Mouse (Mus musculus): ENCODE data around the gene Klhl4. TPM values are rescaled to one million over a fixed set of nuclear protein-coding genes. Genes with fewer than 3 reads are reported as not detected.

Gene Klhl4
- polyA plus RNA-seq (2015; fragmentation: Nextera tagmentation; extraction: Ambion mirVana): 18.8 and 20.7 TPM in 2 replicates

DNA sequence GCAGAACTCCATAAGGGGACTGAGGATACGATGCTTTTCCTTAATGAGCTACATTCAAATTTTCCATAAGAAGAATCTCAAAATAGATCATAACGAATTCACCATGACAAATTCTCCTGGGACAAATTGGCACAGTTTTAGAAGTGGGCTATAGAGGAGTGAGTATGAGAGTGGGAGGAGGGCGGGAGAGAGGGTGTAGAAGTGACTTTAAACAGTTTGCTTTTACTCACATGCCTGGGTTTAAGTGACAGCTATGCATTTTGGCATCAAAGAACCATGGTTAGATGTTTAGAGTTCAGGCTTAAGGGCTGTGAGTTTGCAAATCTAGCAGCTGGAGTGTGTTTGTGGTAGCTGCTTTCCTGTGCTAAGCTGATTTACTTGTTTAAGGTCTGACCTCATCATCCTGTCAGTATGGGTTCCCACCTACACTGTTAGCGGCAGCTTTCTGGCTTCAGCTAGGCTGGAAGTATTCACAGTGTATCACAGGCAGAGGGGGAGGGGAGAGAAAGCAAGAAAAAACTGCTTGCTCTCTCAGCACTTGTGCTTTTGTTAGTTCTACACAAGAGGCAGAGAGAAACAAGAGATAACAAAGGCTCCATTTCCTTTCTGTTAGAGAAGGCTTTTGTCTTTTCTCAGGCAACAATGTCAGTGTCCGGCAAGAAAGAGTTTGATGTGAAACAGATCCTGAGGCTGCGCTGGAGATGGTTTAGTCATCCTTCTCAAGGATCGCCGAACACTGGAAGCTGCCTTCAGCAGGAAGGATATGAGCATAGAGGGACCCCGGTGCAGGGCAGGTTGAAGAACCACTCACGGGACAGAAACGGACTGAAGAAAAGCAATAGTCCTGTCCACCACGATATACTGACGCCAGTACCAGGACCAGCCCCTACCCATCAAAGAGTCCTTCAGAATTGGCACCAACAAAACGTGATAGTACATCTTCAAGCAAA is at the start of gene Klhl4:
TSS of gene Klhl4 (plus strand) at position 552 of the 950 bp plus-strand sequence.
- Histone ChIP-seq H3K9me3 (no peaks in the 10 kb centered on the region), H3K9ac (no peak within 1 kb of the TSS), H3K4me1 (no peaks in the 10 kb centered on the region), H3K4me2 (peak within 1 kb of the TSS; percentile 35), H3K27ac (peak within 1 kb of the TSS; percentile 44; the same call in 1 of the 2 replicates), H3K4me3 (peak within 1 kb of the TSS; percentile 13), H3K27me3 (no peaks in the 10 kb centered on the region), H3K36me3 (no peaks in the 10 kb centered on the region)
- peak; percentile 57; the same call in 1 of the 2 replicates for ATAC-seq (ENCODE audit: borderline replicate concordance, extremely low read depth, low FRiP score, low TSS enrichment)
- 26% methylated on average over 14 of the region's 14 CpGs for WGBS

DNA sequence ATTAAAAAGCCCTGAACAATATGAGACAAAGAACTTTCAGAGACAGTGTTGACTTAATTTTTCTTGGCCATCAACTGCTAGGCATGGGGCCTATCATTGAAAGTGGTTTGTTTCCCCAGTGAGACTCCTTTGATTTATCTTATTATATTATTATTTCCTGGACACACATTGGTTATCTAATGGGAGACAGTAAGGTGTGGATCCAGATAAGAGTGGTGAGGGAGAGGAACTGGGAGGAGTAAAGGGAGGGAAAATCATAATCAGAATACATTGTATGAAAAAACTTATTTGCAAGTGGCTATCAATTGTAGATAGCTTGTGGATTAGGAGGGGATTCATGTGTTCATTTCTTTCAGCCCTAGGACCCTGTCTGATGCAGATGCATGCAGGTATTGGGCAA is 10.0 kb downstream of the Klhl4 start:
- no peaks in the 10 kb centered on the region for H3K27me3 ChIP-seq
- H3K4me3 ChIP-seq: no peak overlapping the region
- H3K36me3 ChIP-seq: no peaks in the 10 kb centered on the region
- no peaks in the 10 kb centered on the region for H3K9me3 ChIP-seq
- ATAC-seq (ENCODE audit: borderline replicate concordance, extremely low read depth, low FRiP score, low TSS enrichment): no peak
- no peak overlapping the region for H3K9ac ChIP-seq
- H3K4me2 ChIP-seq: no peak overlapping the region
- no peak overlapping the region for H3K27ac ChIP-seq
- H3K4me1 ChIP-seq: no peaks in the 10 kb centered on the region

DNA sequence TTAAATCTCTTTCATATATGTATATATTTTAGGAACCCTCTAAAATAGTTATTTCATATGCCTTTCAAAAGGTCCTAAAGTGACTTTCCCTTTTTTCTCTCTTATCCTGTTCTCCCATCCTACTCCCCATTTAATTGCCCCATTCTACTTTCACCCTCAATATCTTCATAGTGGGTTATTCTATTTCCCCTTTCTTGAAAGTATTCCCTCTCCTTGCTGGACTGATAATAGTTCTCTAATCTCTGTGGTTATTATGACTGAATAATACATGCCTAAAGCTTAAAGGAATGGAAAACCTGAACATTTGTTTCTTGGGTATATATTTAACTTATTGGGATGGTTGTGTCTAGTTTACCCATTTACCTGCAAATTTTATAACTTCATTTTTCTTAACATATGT is 12.6 kb downstream of the Klhl4 start:
- H3K27ac ChIP-seq: no peak overlapping the region
- H3K27me3 ChIP-seq: no peaks in the 10 kb centered on the region
- no peaks in the 10 kb centered on the region for H3K36me3 ChIP-seq
- H3K9ac ChIP-seq: no peak overlapping the region
- no peaks in the 10 kb centered on the region for H3K9me3 ChIP-seq
- H3K4me2 ChIP-seq: no peak overlapping the region
- ATAC-seq (ENCODE audit: borderline replicate concordance, extremely low read depth, low FRiP score, low TSS enrichment): no peak
- H3K4me3 ChIP-seq: no peak overlapping the region
- no peaks in the 10 kb centered on the region for H3K4me1 ChIP-seq

DNA sequence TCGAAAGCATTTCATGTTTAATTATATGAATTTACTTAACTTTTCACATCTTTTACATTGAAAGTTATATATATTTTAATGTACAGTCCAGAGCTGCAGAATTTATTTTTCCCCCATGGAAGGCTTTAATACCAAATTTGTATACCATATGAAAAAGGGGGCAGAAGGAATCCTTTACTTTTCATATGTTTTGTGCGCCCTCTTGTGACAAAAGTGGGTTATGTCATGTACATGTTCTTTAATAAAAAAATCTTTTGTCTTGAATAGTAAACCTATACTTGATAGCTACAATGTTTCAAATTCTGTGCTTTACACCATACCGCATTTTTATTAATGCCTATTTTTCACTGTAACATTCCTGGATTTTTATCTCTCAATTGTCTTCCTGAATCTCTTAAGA is 84.0 kb downstream of the Klhl4 start:
- WGBS: 33% methylated on average over 3 of the region's 3 CpGs
- no peak for ATAC-seq (ENCODE audit: borderline replicate concordance, extremely low read depth, low FRiP score, low TSS enrichment)
- no peaks in the 10 kb centered on the region for H3K4me1 ChIP-seq
- no peak overlapping the region for H3K27ac ChIP-seq
- H3K4me2 ChIP-seq: no peak overlapping the region
- no peaks in the 10 kb centered on the region for H3K36me3 ChIP-seq
- no peaks in the 10 kb centered on the region for H3K9me3 ChIP-seq
- no peak overlapping the region for H3K9ac ChIP-seq
- no peaks in the 10 kb centered on the region for H3K27me3 ChIP-seq
- no peak overlapping the region for H3K4me3 ChIP-seq

DNA sequence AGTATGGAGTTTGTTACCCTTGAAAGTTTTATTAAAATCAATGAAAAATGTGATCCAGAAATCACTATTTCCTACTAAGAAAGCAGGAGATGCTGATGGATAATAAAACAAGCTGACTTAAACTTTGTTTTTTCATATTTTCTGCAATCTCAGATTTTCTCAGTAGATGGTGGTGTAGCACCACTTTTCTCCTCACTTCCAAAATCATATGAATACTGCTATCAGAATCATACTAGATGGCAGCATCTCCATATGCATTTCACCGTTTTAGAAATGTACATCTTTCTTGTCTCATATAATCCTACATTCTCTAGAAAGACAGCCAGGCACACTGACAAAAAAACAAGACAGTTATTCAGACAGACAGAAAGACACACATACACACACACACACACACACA is 108.2 kb downstream of the Klhl4 start:
- WGBS: 31% methylated on average over 1 of the region's 1 CpGs
- no peak overlapping the region for H3K4me2 ChIP-seq
- H3K9me3 ChIP-seq: no peaks in the 10 kb centered on the region
- no peaks in the 10 kb centered on the region for H3K4me1 ChIP-seq
- no peaks in the 10 kb centered on the region for H3K27me3 ChIP-seq
- H3K27ac ChIP-seq: no peak overlapping the region
- no peak overlapping the region for H3K9ac ChIP-seq
- no peak for ATAC-seq (ENCODE audit: borderline replicate concordance, extremely low read depth, low FRiP score, low TSS enrichment)
- H3K4me3 ChIP-seq: no peak overlapping the region
- no peaks in the 10 kb centered on the region for H3K36me3 ChIP-seq

All from lung, embryonic 15.5 days (tissue).